In the genomic region with DNA sequence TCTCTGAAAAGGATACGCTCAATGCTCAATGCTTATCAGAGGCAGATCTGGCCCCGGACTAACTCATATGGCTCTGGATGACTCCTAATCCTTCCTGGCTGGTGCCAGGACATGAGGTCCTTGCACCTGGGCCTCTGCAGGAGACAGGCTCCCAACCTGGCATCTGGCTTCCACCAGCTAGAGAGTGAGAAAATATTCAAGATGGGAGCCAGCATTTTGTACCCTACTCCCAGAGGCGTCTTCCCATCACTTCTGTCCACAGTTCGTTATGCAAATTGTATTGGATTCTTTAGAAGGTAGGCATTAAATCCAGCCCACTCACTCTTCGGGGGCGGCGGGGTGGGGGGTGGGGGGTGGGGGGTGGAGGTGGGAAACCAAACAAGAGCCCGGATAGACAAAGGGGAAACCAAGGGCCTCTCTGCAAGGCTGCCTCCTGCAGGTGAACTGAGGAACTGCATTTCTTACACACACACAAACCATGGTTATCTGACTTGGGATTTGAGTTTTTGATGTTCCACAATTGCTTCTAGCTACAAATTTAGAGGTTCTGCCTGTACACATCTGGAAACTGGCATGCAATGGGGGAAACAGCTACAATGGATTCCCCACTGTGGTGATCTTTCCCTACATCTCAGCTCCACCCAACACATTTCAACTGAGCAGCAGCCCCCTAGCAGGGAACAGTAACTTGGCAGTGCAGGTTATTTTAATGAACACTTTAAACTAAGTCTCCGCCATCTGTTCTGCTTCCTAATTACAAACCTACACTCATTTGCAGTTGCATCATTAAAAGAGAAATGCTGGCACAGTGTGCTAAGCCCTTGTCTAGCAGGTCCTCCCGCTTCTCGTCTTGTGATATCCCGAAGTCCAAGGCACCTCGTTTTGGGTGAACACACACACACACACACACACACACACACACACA, we compare ENCODE assay signal across 11 mouse cellular contexts.
DNase-seq lines count a peak whose midpoint lies in the region; ATAC-seq and TF ChIP-seq lines count a peak whose summit lies in the region.
"Had no signal": no experiment of that assay in that cellular context is flagged by ENCODE, and none has a peak within 500 bp of the region (broad histone marks: within the 10 kb centered on the region; RNA-seq: fewer than 3 reads in every experiment).

No protein-coding gene starts in this region.

- H3K36me3 ChIP-seq in embryonic facial prominence, embryonic 14.5 days (ENCODE audit: control insufficient read depth, insufficient read depth, low read length) = no peaks in the 10 kb centered on the region
- no peaks in the 10 kb centered on the region for H3K36me3 ChIP-seq in embryonic facial prominence, embryonic 10.5 days (replicated peaks)
- no peaks in the 10 kb centered on the region for H3K36me3 ChIP-seq in testis, adult 2 months (ENCODE audit: control insufficient read depth, insufficient read depth, low read length)
- H3K36me3 ChIP-seq: heart, embryonic 13.5 days had no signal

- no peak for TF ChIP-seq POLR2A in testis, adult 2 months (IDR thresholded peaks at IDR 0.05; ENCODE audit: control insufficient read depth, low read depth, low read length)

- 0 out of 2 replicates have a peak, but pooled peaks have one; percentile 30 for ATAC-seq in embryonic facial prominence, embryonic 14.5 days (ENCODE audit: low read depth)
- no peak for ATAC-seq in inflammation-experienced regulatory T-cells, adult 6 months

- H3K9me3 ChIP-seq in embryonic facial prominence, embryonic 14.5 days (ENCODE audit: control insufficient read depth, low read length) = no peaks in the 10 kb centered on the region
- no peaks in the 10 kb centered on the region for H3K9me3 ChIP-seq in embryonic facial prominence, embryonic 10.5 days
- H3K9me3 ChIP-seq: heart, embryonic 13.5 days had no signal

- no peak overlapping the region for H3K9ac ChIP-seq in embryonic facial prominence, embryonic 14.5 days (ENCODE audit: low read depth, low read length)
- H3K9ac ChIP-seq: heart, embryonic 13.5 days had no signal

- no peaks in the 10 kb centered on the region for H3K27me3 ChIP-seq in embryonic facial prominence, embryonic 14.5 days (replicated peaks; ENCODE audit: control insufficient read depth, insufficient read depth, low read length)
- H3K27me3 ChIP-seq in embryonic facial prominence, embryonic 10.5 days (replicated peaks; ENCODE audit: low read depth, poor library complexity, severe bottlenecking) = no peaks in the 10 kb centered on the region
- no peaks in the 10 kb centered on the region for H3K27me3 ChIP-seq in testis, adult 2 months (ENCODE audit: control insufficient read depth, insufficient read depth, low read length)
- H3K27me3 ChIP-seq: heart, embryonic 13.5 days had no signal

- peak; percentile 38; the same call in 1 of the 2 replicates for TF ChIP-seq CTCF in testis, adult 2 months (IDR thresholded peaks at IDR 0.05; ENCODE audit: control insufficient read depth, insufficient read depth, insufficient replicate concordance, low read depth, low read length)

- H3K27ac ChIP-seq in embryonic facial prominence, embryonic 14.5 days (replicated peaks; ENCODE audit: low read depth, low read length) = no peak overlapping the region
- H3K27ac ChIP-seq in embryonic facial prominence, embryonic 10.5 days (replicated peaks) = no peak overlapping the region
- H3K27ac ChIP-seq in testis, adult 2 months (ENCODE audit: control insufficient read depth, insufficient read depth, low read depth, low read length) = no peak overlapping the region
- H3K27ac ChIP-seq: heart, embryonic 13.5 days had no signal

- peak; percentile 32 for DNase-seq in embryonic facial prominence, embryonic 14.5 days (ENCODE audit: low spot score)
- no peak for DNase-seq in embryonic facial prominence, embryonic 10.5 days (ENCODE audit: low spot score)
- DNase-seq in testis, postnatal 14 days (ENCODE audit: low spot score) = no peak
- peak; percentile 17 to 31 for DNase-seq in left cerebral cortex, adult 18-20 months (ENCODE audit: low spot score in 2 of 2)
- no peak for DNase-seq in urinary bladder, postnatal 25 days (ENCODE audit: low spot score)
- no peak for DNase-seq in thymus, postnatal 14 days
- DNase-seq: kidney, postnatal 25 days had no signal

- H3K4me1 ChIP-seq in embryonic facial prominence, embryonic 14.5 days (ENCODE audit: control insufficient read depth, insufficient read depth, low read length) = no peaks in the 10 kb centered on the region
- H3K4me1 ChIP-seq in embryonic facial prominence, embryonic 10.5 days = no peaks in the 10 kb centered on the region
- peaks cover 2% of the 10 kb centered on the region; the same call in 1 of the 2 replicates for H3K4me1 ChIP-seq in testis, adult 2 months (ENCODE audit: control insufficient read depth, insufficient read depth, low read length)
- H3K4me1 ChIP-seq: heart, embryonic 13.5 days had no signal

- WGBS in embryonic facial prominence, embryonic 14.5 days = 72% methylated on average over 13 of the region's 13 CpGs
- 87% methylated on average over 13 of the region's 13 CpGs for WGBS in embryonic facial prominence, embryonic 10.5 days

- no peak overlapping the region for H3K4me3 ChIP-seq in embryonic facial prominence, embryonic 14.5 days (ENCODE audit: low read depth, low read length)
- no peak overlapping the region for H3K4me3 ChIP-seq in embryonic facial prominence, embryonic 10.5 days
- no peak overlapping the region for H3K4me3 ChIP-seq in testis, adult 2 months (ENCODE audit: control insufficient read depth, low read depth, low read length)
- H3K4me3 ChIP-seq: heart, embryonic 13.5 days; myocyte had no signal

- no peak overlapping the region for H3K4me2 ChIP-seq in embryonic facial prominence, embryonic 14.5 days (ENCODE audit: low read depth, low read length)
- H3K4me2 ChIP-seq: heart, embryonic 13.5 days had no signal

Comparison
In these comparisons a context has a peak if more than half of its experiments do, and no peak if none do; other contexts are left out.
1. DNase-seq: peak in embryonic facial prominence, embryonic 14.5 days (single experiment) and left cerebral cortex, adult 18-20 months (2 of 2); none in embryonic facial prominence, embryonic 10.5 days (single experiment), testis, postnatal 14 days (single experiment), urinary bladder, postnatal 25 days (single experiment) and thymus, postnatal 14 days (single experiment).